16 mouse cellular contexts compared by ENCODE assay signal in the genomic region with DNA sequence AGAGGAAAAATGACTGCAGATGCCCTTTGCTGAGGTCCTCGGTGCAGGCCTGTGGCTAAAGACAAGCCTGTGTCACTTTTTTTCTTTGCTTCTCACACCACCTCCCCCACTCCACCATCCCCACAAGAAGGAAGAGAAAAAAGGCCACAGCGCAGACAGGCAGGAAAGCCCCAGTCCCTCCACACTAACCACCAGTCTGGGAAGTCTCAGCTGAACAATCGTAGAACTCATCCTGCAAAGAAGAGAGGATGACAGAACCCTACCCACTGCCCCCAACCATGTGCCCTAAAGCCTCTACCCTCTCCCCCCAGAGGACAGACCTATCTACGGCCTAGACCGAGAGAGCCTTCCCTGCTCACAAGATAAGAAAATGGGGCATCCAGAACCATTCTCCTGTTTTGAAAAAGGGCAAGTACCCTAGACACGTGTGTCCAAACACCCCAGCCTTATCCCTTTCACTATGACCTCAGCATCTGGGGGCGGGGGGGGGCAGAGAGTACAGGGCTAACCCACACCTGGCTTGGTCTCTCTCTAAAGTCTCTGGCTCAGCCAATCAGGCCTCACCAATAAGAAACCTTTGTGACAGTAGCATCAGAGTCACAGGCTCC.
DNase-seq lines count a peak whose midpoint lies in the region; ATAC-seq and TF ChIP-seq lines count a peak whose summit lies in the region.
"Had no signal": no experiment of that assay in that cellular context is flagged by ENCODE, and none has a peak within 500 bp of the region (broad histone marks: within the 10 kb centered on the region; RNA-seq: fewer than 3 reads in every experiment).

No protein-coding gene starts in this region.

- 74% methylated on average over 7 of the region's 7 CpGs for WGBS in hindbrain, postnatal 0 days
- WGBS in hindbrain, embryonic 12.5 days = 70% methylated on average over 7 of the region's 7 CpGs
- 76% methylated on average over 7 of the region's 7 CpGs for WGBS in forebrain, embryonic 12.5 days

- H3K4me1 ChIP-seq in hindbrain, postnatal 0 days (ENCODE audit: insufficient read depth, low read length) = peaks cover 6% of the 10 kb centered on the region
- H3K4me1 ChIP-seq in hindbrain, embryonic 12.5 days = peaks cover 29% of the 10 kb centered on the region
- H3K4me1 ChIP-seq in CH12.LX (ENCODE audit: control insufficient read depth in 1 of 2, insufficient read depth in 2 of 2) = peaks cover 43 to 59% of the 10 kb centered on the region in 2 experiments
- H3K4me1 ChIP-seq in forebrain, embryonic 12.5 days = peaks cover 23% of the 10 kb centered on the region

- no peaks in the 10 kb centered on the region for H3K9me3 ChIP-seq in hindbrain, postnatal 0 days (ENCODE audit: low read length)
- H3K9me3 ChIP-seq in hindbrain, embryonic 12.5 days (replicated peaks) = no peaks in the 10 kb centered on the region
- no peaks in the 10 kb centered on the region for H3K9me3 ChIP-seq in CH12.LX (replicated peaks; ENCODE audit: low read length)
- no peaks in the 10 kb centered on the region for H3K9me3 ChIP-seq in forebrain, embryonic 12.5 days
- H3K9me3 ChIP-seq: embryonic facial prominence, embryonic 12.5 days had no signal

- dilution Hi-C loops in CH12.LX (cut with MboI; ENCODE audit: extremely low pct_ligation_motif_present, extremely low pct_unique_long_range_greater_than_20kb, low sequenced_read_pairs) = no loop called here

- H3K9ac ChIP-seq in hindbrain, postnatal 0 days (replicated peaks; ENCODE audit: low read length) = no peak overlapping the region
- no peak overlapping the region for H3K9ac ChIP-seq in hindbrain, embryonic 12.5 days
- no peak overlapping the region for H3K9ac ChIP-seq in CH12.LX (ENCODE audit: insufficient read depth, low read depth)
- no peak overlapping the region for H3K9ac ChIP-seq in forebrain, embryonic 12.5 days
- H3K9ac ChIP-seq: embryonic facial prominence, embryonic 12.5 days; liver, postnatal 0 days had no signal

- peak; percentile 57 for TF ChIP-seq EP300 in CH12.LX (IDR thresholded peaks at IDR 0.05; ENCODE audit: low read length)

- no peak for TF ChIP-seq POLR2A in CH12.LX (IDR thresholded peaks at IDR 0.05; ENCODE audit: low read depth, low read length)

- in situ Hi-C loops in CH12.LX (cut with MboI; ENCODE audit: low pct_ligation_motif_present, low pct_unique_long_range_greater_than_20kb, low sequenced_read_pairs) = no loop called here

- no peak for TF ChIP-seq RAD21 in CH12.LX (IDR thresholded peaks at IDR 0.05; ENCODE audit: low read depth, low read length)

- no peaks in the 10 kb centered on the region for H3K36me3 ChIP-seq in hindbrain, postnatal 0 days (ENCODE audit: insufficient read depth, low read length)
- no peaks in the 10 kb centered on the region for H3K36me3 ChIP-seq in hindbrain, embryonic 12.5 days
- H3K36me3 ChIP-seq in CH12.LX (replicated peaks in 1 of 2; ENCODE audit: control insufficient read depth in 1 of 2, insufficient read depth in 1 of 2, low read length in 1 of 2) = no peaks in the 10 kb centered on the region
- no peaks in the 10 kb centered on the region for H3K36me3 ChIP-seq in forebrain, embryonic 12.5 days (replicated peaks)
- H3K36me3 ChIP-seq: embryonic facial prominence, embryonic 12.5 days had no signal

- no peak for DNase-seq in hindbrain, postnatal 0 days (ENCODE audit: low spot score)
- peak; percentile 51 for DNase-seq in CH12.LX (ENCODE audit: extremely low read depth)
- peak; percentile 58 to 66 for DNase-seq in natural killer cell, adult 2 months (ENCODE audit: low spot score in 2 of 2)
- DNase-seq in spleen, adult 18-20 months = no peak
- DNase-seq in urinary bladder, postnatal 25 days (ENCODE audit: low spot score) = no peak
- DNase-seq: cerebellum, postnatal 25 days; kidney, postnatal 25 days; liver, postnatal 0 days had no signal

- H3K27ac ChIP-seq in hindbrain, postnatal 0 days = no peak overlapping the region
- no peak overlapping the region for H3K27ac ChIP-seq in hindbrain, embryonic 12.5 days
- H3K27ac ChIP-seq in CH12.LX (ENCODE audit: insufficient read depth, low read depth) = no peak overlapping the region
- H3K27ac ChIP-seq in forebrain, embryonic 12.5 days = no peak overlapping the region
- H3K27ac ChIP-seq: embryonic facial prominence, embryonic 12.5 days; macrophage had no signal

- no peaks in the 10 kb centered on the region for H3K79me2 ChIP-seq in CH12.LX (replicated peaks; ENCODE audit: control insufficient read depth, extremely low read depth, insufficient read depth, poor library complexity, severe bottlenecking)

- TF ChIP-seq CTCF in hindbrain, postnatal 0 days (IDR thresholded peaks at IDR 0.05; ENCODE audit: low read depth) = no peak
- no peak for TF ChIP-seq CTCF in CH12.LX (conservative IDR thresholded peaks at IDR 0.05 in 1 of 2, IDR thresholded peaks at IDR 0.05 in 1 of 2; ENCODE audit: low read depth in 2 of 2, low read length in 2 of 2)

- no peak overlapping the region for H3K4me3 ChIP-seq in hindbrain, postnatal 0 days (ENCODE audit: low read length)
- no peak overlapping the region for H3K4me3 ChIP-seq in hindbrain, embryonic 12.5 days
- H3K4me3 ChIP-seq in CH12.LX (replicated peaks in 1 of 3; ENCODE audit: low read depth in 2 of 3, low read length in 2 of 3, poor library complexity in 1 of 3) = no peak overlapping the region
- H3K4me3 ChIP-seq in forebrain, embryonic 12.5 days (replicated peaks) = no peak overlapping the region
- H3K4me3 ChIP-seq: embryonic facial prominence, embryonic 12.5 days had no signal

- ATAC-seq in hindbrain, postnatal 0 days = 0 out of 2 replicates have a peak, but pooled peaks have one; percentile 8
- no peak for ATAC-seq in hindbrain, embryonic 12.5 days (ENCODE audit: low FRiP score)
- peak; percentile 38 to 68; a peak in 2 of 4 replicates for ATAC-seq in hematopoietic stem cell, adult 5-6 weeks (replicated peaks in 1 of 2; ENCODE audit: insufficient read depth in 1 of 2, low FRiP score in 2 of 2, low TSS enrichment in 1 of 2, low read depth in 1 of 2, poor library complexity in 2 of 2, severe bottlenecking in 2 of 2)
- ATAC-seq in forebrain, embryonic 12.5 days (ENCODE audit: low FRiP score) = no peak
- ATAC-seq: intestine, postnatal 0 days; liver, postnatal 0 days; midbrain, embryonic 16.5 days had no signal

- H3K4me2 ChIP-seq in hindbrain, postnatal 0 days (ENCODE audit: low read depth, low read length) = no peak overlapping the region
- no peak overlapping the region for H3K4me2 ChIP-seq in hindbrain, embryonic 12.5 days (replicated peaks)
- H3K4me2 ChIP-seq in CH12.LX (ENCODE audit: insufficient read depth, low read depth, poor library complexity, severe bottlenecking) = peak overlapping the region; percentile 63
- H3K4me2 ChIP-seq in forebrain, embryonic 12.5 days = no peak overlapping the region
- H3K4me2 ChIP-seq: embryonic facial prominence, embryonic 12.5 days; heart, embryonic 11.5 days had no signal

- H3K27me3 ChIP-seq in hindbrain, postnatal 0 days (ENCODE audit: insufficient read depth, low read length) = no peaks in the 10 kb centered on the region
- H3K27me3 ChIP-seq in hindbrain, embryonic 12.5 days = no peaks in the 10 kb centered on the region
- no peaks in the 10 kb centered on the region for H3K27me3 ChIP-seq in CH12.LX (replicated peaks)
- no peaks in the 10 kb centered on the region for H3K27me3 ChIP-seq in forebrain, embryonic 12.5 days
- H3K27me3 ChIP-seq: embryonic facial prominence, embryonic 12.5 days had no signal

TF ChIP-seq in CH12.LX, 34 proteins besides CTCF, POLR2A, EP300 and RAD21:
- TF ChIP-seq TBP (conservative IDR thresholded peaks at IDR 0.05; ENCODE audit: low read depth, low read length) (0 out of 2 replicates have a peak, but pooled peaks have one; percentile 24), MAZ (IDR thresholded peaks at IDR 0.05; ENCODE audit: low read depth, low read length) (0 out of 2 replicates have a peak, but pooled peaks have one; percentile 43), UBTF (IDR thresholded peaks at IDR 0.05; ENCODE audit: low read depth, low read length) (no peak), ELF1 (IDR thresholded peaks at IDR 0.05; ENCODE audit: low read depth, low read length) (0 out of 2 replicates have a peak, but pooled peaks have one; percentile 16), POLR2AphosphoS2 (IDR thresholded peaks at IDR 0.05; ENCODE audit: low read depth, low read length) (no peak), USF1 (IDR thresholded peaks at IDR 0.05; ENCODE audit: low read depth, low read length) (no peak), NELFE (IDR thresholded peaks at IDR 0.05; ENCODE audit: low read depth, low read length) (no peak), BHLHE40 (IDR thresholded peaks at IDR 0.05; ENCODE audit: low read depth, low read length) (peak; percentile 62), ETS1 (conservative IDR thresholded peaks at IDR 0.05; ENCODE audit: low read depth, low read length) (peak; percentile 16), IRF4 (IDR thresholded peaks at IDR 0.05; ENCODE audit: low read depth, low read length) (peak; percentile 35; the same call in 1 of the 2 replicates), TCF12 (IDR thresholded peaks at IDR 0.05; ENCODE audit: low read depth, low read length) (0 out of 2 replicates have a peak, but pooled peaks have one; percentile 56), CHD2 (IDR thresholded peaks at IDR 0.05; ENCODE audit: low read length) (peak; percentile 37), MAX (IDR thresholded peaks at IDR 0.05; ENCODE audit: low read length) (peak; percentile 63), JUND (conservative IDR thresholded peaks at IDR 0.05; ENCODE audit: low read depth, low read length) (0 out of 2 replicates have a peak, but pooled peaks have one; percentile 11), MXI1 (IDR thresholded peaks at IDR 0.05; ENCODE audit: low read depth, low read length) (no peak), ZNF384 (IDR thresholded peaks at IDR 0.05; ENCODE audit: low read depth, low read length) (peak; percentile 86), JUN (IDR thresholded peaks at IDR 0.05; ENCODE audit: insufficient read depth, low read depth, low read length) (no peak), E2F4 (IDR thresholded peaks at IDR 0.05; ENCODE audit: insufficient replicate concordance, low read depth, low read length) (no peak), MYC (IDR thresholded peaks at IDR 0.05; ENCODE audit: low read depth, low read length) (0 out of 2 replicates have a peak, but pooled peaks have one; percentile 40), SMC3 (IDR thresholded peaks at IDR 0.05; ENCODE audit: low read depth, low read length) (no peak)

Comparison
In these comparisons a context has a peak if more than half of its experiments do, and no peak if none do; other contexts are left out.
1. ATAC-seq: peak in hindbrain, postnatal 0 days (single experiment) and hematopoietic stem cell, adult 5-6 weeks (2 of 2); none in hindbrain, embryonic 12.5 days (single experiment) and forebrain, embryonic 12.5 days (single experiment).
2. DNase-seq: peak in CH12.LX (single experiment) and natural killer cell, adult 2 months (2 of 2); none in hindbrain, postnatal 0 days (single experiment), spleen, adult 18-20 months (0 of 2) and urinary bladder, postnatal 25 days (single experiment).